Mouse (Mus musculus) small intestine, adult 2 months (tissue): ENCODE results near the gene Nipal4.

ENCODE experiments used
- CTCF ChIP-seq: fragments of 200-500 bp; IDR thresholded peaks from 2 replicates; pipeline ENCODE4 v1.5.1; 2012; ENCODE audit warnings: low read depth, mild to moderate bottlenecking, control low read depth, inconsistent platforms, low read length, moderate library complexity, mixed read lengths; ENCODE audit not compliant: insufficient replicate concordance, insufficient read length; ENCODE audit errors: extremely low read depth
- POLR2A ChIP-seq: fragments of 200-500 bp; IDR thresholded peaks from 2 replicates; pipeline ENCODE4 v1.6.1; 2012; ENCODE audit warnings: low read depth, mild to moderate bottlenecking, control low read depth, inconsistent platforms, low read length, moderate library complexity

DNA sequence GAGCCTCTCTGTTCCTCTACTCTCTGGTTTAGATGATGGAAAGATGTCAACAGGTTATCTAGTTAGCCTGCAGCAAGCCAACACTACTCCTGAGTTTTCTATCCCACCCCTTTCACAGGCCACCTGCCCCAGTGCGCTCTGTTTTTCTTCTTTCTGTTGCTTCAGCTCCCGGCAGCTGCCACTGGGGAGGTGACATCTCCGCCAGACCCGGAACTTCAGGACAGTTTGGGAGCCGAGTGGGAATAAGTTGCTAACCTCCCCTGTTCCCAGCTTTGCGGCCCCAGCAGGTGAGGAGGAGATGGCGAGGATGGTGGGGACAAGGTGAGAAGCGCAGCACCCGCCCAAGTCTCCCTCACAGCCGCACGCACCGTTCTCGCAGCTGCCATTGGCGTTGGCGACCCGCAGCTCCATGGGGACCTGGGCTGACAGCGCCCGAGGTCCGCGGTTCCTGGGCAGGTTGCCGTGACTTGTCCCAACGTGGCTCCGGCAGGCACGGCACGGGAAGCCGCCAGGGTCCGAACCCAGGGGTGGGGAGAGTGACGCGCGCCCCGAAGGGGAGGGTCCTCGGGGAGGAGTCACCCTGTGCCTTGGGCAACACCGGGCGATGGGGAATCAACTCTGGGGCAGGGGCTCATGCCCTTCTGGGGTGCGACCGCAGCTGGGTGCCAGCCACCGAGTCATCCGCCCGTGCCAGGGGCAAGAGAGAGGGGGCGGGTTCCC, at the start of gene Nipal4:
- TF ChIP-seq POLR2A (no peak), CTCF (no peak)
